Mouse (Mus musculus) lung, postnatal 25 days (tissue): Measurements from ENCODE around the gene Pcna.
"Not testable (repeated sequence)": the region's sequence is repeated elsewhere in the genome, so short reads cannot be mapped to it uniquely, and the experiment has no call there.

Experiments used
- DNase-seq: peaks from one replicate; pipeline ENCODE4 v3.0.0; 2022; ENCODE audit warnings: low spot score

Pcna gene

DNA sequence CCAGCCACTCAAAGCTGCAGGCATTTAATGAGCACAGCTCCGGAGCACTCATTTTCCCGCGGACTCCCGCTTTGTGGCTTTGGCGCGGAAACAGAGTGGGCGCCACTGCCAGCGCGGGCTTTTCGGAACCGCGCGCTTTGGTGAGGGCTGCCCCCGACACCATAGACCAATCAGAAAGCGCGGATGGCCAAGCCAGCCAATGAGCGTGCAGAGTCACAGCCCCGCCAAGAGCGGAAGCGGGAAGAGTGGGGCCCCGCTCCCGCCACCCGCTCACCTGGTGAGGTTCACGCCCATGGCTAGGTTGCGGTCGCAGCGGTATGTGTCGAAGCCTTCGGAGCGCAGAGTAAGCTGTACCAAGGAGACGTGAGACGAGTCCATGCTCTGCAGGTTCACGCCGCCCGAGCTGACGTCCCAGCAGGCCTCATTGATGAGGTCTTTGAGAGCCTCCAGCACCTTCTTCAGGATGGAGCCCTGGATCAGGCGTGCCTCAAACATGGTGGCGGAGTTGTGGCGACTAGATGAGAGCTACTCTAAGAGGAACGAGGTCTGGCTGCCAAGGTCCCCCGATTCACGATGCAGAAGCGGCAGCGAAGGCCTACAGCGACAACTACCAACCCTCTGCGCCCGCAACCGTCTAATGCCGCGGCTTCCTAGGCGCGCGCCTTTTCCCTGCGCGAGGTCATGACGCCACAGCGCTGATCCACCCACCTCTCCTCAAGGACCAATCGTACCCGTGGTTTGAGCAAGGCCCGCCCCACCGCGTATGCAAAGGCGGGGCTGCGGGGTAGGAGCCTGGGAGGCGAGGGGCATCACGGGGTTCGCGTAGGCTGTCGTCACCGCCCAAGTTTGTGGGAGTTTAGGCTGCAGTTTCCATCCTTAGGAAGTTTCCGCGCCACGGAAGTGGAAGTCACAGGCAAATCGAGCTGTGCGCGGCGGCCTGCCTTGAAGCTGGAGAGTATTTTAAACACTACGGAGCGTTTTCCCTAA is at the start of gene Pcna:
TSS of gene Pcna (minus strand) at position 773 of the 987 bp plus-strand sequence.
- DNase-seq: peak; percentile 98

GRCm38 (mm10) chr2:132301436-132301835 is 48.3 kb upstream of the Pcna start:
- no peak for DNase-seq

GRCm38 (mm10) chr2:132298250-132298649 is 45.1 kb upstream of the Pcna start:
- no peak for DNase-seq

GRCm38 (mm10) chr2:132293694-132294450 is 40.8 kb upstream of the Pcna start:
- no peak for DNase-seq

GRCm38 (mm10) chr2:132292083-132292482 is 39.0 kb upstream of the Pcna start:
- no peak for DNase-seq

DNA sequence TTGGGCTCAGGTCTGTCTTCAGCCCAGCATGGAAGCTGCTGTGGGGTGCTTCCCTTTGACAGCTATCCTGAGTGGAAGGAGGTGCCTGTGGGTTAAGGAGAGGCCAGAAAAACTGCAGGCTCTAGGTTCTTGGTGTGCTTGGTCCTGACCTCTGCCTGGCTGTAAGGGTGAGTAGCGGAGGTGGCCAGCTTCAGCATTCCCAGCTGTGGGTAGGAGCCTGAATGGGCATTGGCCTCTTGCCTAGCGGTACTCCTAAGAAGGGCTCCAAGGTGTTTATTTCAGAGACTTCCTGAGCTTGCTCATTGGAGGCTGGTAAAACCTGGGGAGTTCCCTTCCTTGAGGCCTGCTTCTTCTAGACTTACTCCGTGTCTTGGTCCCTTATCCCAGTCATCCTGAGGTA is 38.2 kb upstream of the Pcna start:
- peak; percentile 66 for DNase-seq

DNA sequence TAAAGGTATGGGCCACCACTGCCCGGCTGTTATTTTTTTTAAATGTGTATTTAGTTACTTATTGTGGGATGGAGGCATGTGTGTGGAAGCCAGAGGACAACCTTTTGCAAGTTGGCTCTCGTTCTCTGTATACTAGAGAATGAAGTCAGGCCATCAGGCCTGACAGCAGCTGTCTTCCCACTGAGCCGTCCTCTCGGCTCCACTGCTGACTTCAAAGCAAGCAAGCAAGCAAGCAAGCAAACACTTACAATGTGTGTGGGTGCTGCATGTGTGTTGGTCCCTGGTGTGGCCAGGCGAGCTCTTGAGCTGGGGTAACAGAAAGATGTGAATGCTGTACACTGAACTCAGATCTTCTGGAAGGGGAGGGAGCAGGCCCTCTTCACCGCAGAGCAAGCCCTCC is 37.7 kb upstream of the Pcna start:
- DNase-seq: no peak

DNA sequence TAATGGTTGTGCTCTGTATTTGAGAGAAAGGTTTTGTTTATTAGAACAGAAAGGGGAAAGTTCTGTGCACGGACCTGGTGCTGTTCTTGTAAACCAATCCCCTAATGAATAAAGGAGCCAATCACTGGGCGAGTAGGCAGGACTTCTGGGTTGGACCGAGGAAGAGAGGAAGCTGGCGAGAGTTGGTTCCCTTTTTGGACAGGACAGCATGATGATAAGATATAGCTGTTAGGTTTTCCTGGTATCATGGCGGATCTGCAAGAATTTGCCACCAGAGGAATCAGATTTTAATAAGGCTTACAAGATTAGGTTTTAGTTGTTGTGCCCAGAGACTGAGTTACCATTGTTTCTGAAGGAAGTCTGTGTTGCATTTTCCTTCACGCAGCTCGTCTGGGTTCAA is 36.1 kb upstream of the Pcna start:
- not testable (repeated sequence) for DNase-seq

DNA sequence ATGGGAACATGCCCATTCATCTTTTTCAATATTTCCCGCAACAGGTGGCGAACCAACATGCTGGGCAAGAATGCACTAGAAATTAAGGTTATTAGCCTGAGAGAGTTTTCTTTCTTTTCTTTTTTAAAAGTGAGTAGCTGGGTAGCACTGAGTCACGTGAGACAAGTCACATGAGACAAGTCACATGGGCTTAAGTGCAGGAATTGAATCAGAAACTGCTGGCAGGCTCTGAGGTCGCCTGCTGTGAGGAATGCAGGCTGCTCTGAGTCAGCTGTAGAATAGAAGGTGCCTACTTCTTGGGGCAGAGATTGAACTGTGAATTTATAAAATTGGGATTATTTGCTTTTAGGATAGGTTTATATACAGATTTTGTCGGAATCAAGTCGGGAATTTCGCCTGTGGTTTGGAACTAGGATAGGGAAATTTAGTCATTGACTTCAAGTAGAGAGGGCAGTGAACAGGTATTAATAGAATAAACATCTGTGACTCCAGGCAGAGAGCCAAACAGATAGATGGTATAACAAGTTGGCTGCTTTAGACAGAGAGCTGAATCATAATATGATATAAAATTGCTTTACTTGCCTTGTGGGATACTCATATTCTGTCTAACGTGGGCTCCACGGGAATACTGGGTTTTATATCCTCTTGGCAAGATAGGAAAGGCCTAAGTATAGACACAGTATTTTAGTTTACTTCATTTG is 33.4 kb upstream of the Pcna start:
- no peak for DNase-seq

DNA sequence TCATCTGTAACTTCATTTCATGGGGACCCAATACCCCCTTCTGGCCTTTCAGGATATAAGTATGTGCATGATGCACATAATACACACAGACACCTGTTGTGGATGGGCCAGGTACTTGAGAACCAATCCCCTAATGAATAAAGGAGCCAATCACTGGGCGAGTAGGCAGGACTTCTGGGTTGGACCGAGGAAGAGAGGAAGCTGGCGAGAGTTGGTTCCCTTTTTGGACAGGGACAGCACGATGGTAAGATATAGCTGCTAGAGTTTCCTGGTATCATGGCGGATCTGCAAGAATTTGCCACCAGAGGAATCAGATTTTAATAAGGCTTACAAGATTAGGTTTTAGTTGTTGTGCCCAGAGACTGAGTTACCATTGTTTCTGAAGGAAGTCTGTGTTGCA is 32.6 kb upstream of the Pcna start:
- DNase-seq: not testable (repeated sequence)

- peak; percentile 75 for DNase-seq
Measured at GRCm38 (mm10) chr2:132284492-132285139, 31.5 kb upstream of the Pcna start.

GRCm38 (mm10) chr2:132283236-132284070 is 30.3 kb upstream of the Pcna start:
- DNase-seq: no peak

GRCm38 (mm10) chr2:132282453-132283174 is 29.5 kb upstream of the Pcna start:
- DNase-seq: no peak

DNA sequence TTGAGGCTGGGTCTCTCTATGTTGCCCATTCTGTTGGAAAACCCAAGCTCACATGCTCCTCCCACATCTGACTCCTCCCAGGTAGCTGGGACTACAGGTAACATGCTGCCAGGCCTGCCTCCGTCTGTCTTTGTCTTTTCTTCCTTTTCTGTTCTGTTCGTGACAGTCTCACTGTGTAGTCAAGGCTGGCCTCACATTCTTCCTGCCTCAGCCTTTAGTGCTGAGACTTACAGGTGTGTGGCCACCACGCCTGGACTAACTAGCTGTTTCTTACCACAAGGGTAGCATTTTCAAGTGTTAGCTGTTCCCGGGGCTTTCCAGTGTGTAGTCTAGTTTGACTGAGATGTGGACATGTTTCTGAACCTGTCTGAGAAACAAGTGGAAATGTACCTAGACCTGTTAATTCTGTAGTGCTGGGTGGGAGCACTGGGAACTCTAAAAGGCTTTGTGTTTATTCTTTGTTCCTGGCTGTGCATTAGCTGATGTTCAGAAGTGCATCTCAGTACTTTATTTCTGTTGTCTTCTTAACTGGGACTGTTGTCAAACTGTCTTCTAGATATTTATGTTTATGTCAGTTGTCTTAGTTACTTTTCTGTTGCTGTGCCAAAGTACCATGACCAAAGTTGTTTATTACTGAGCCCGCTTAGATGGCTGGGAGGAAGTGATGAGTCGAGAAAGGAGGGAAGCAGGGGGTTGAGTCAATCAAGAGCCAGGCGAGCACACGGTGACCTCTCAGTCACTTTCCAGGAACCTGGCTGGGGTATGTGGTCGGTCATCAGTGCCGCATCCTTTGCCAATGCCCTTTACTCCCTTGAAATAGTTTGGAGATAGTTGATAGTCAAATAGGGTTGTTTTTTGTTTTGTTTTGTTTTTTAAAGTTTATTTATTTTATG is 28.7 kb upstream of the Pcna start:
- peak; percentile 68 for DNase-seq

DNA sequence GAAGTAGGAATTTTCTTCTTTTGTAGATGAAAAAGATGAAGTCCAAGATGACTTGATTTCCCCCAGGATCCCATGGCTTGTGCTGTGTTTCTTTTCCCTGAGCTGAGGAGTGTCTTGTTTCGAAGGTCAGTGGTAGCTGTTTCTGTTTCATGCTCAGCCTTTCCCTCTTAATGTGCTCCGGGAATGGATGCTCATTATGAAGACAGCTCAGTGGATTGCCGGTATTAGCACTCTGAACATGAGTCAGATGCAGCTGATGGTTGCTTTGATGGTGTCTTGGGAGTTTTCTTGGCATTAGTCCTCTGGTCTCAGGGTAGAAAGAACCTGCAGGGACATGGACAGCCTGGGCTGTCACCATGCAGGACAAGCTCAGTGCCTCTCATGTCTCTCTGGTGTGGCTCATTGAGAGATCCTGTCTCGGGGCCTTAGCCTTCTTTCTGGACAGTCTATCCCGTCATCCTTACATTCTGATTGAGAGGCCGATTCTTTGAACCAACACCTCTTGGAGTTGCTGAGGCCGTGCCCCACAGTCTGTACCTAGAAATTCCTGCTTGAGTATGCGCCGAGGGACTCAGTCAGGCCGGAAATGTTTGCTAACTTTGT is 27.5 kb upstream of the Pcna start:
- DNase-seq: no peak

DNA sequence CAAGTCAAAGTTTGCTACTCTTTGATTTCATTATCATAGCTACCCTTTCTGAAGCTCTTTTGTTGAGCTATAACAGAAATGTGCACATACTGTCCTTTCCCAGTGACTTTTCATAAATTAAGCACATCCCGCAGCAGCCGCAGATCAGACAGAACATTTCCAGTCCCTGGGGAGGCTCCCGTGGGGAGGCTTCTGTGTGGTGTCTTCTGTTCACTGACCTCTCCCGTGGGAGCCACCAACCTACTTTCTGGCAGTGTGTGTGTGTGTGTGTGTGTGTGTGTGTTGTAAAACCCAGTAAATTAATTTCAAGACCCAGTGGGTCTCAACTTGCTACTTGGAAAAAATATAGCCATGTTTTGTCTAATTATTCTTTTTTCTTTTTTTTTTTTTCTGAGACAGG is 26.9 kb upstream of the Pcna start:
- DNase-seq: no peak

DNA sequence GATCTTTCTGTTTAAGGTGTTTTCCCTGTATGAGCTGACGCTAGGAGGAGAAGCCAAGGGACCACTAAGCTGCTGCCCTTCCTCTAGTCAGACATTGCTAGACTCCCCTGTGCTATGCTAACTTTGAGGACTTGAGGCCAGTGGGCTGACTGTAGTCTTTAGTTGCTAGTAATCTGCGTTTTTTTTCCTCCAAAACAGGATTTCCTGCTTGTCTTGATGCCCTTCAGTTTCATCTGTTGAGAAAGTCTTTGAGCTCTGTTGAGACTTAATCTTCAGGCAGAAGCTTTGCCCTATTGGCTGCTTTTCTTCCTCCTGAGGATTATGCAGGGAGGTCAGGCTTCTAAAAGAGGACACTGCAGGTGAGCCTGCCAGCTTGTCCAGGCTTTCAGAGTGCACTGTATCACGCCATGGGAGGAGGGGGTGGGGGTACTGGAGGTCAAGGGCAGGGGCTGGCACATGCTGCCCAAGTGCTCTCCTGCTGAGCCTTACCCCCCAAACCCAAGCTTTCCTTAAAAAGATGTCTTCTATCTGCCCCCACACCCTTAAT is 26.3 kb upstream of the Pcna start:
- no peak for DNase-seq

DNA sequence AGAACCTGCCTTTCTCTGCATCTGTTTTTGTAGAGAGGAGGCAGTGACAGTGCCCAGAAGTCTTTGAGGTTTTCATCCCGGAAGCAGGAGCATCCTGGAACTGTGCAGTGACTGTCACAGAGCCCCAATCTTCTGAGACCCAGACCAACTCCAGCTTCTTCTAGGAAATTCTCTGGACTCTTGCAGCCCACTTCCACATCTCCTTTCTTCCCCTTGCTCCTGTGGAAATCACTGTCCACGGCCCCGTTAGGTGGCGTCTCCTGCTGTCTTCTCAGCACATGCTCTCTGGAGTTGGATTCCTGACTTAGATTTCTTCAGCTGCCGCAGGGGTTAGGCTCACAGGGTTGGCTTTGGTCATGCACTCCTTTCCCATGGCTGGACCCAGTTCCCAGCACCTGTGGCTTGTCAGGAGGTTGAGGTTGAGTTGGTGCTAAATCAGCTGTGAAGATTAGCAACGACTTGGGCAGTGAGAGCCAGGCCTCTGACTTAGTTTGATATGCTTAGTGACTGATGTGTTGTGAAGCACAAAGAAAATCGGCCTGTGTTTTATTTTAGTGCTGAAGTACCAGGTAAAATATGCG is 25.2 kb upstream of the Pcna start:
- no peak for DNase-seq
